Mouse (Mus musculus): ENCODE data around the gene Emg1. TPM values are rescaled to one million over a fixed set of nuclear protein-coding genes. Genes with fewer than 3 reads are reported as not detected.

The Emg1 gene
- polyA plus RNA-seq, 1 experiment from 2014 or later: 96.9 TPM

DNA sequence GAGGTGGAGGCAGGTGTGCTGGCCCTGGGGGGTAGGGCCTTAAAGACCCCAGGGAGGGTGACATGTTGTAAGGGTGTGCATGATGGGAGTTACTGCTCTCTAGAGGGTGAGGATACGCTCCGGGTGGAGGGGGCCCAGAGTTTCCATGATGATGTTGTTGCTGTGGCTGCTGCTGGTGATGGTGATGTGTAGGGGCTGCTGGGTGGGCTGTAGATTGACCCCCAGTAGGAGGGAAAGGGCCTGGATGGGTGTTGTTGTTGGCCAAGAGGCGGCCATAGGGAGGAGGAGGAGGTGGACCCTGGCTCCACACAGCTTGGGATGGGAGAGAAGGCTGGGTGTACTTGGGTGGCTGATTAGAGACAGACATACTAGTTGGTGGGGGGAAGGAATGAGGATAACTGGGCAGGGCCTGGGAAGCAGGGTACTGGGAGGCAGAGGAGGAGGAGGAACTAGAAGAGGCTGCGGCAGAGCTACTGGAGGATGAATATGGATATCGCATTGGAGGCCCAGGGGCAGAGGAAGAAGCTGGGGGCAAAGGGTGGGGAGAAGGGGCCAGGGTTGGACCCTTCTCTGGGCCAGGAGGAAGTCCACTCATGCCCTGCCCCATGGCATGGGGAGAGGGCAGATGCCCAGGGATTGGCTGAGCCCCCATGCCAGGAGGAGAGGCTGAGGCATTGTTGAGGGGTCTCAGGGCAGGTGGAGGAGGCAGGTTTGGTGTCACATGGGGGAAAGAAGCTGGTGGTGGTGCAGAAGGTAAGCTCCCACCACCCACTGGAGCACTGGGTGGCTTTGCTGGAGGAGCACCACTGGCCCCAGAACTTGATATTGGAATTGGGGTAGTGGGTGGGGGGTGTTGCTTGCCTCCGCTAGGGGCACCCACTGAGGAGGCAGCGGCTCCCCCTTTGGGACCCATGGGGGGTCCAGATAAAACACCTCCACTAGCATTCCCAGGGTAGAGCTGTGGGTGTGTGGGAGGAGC is 35.0 kb upstream of the Emg1 start:
- H3K27me3 ChIP-seq (ENCODE audit: insufficient read depth, low read length): no peaks in the 10 kb centered on the region
- peak overlapping the region; percentile 82 for H3K9ac ChIP-seq (replicated peaks)
- peaks cover 9% of the 10 kb centered on the region for H3K36me3 ChIP-seq (replicated peaks; ENCODE audit: insufficient read depth, low read length)
- no peak overlapping the region for H3K27ac ChIP-seq (ENCODE audit: low read depth)
- DNase-seq (no peak), ATAC-seq (no peak)
- no peak for TF ChIP-seq EP300 (IDR thresholded peaks at IDR 0.05; ENCODE audit: low read depth)
- no peak for TF ChIP-seq CTCF (IDR thresholded peaks at IDR 0.05; ENCODE audit: low read depth)
- peaks cover 19% of the 10 kb centered on the region for H3K4me1 ChIP-seq (ENCODE audit: insufficient read depth)
- WGBS (ENCODE audit: insufficient replicate concordance): 82% methylated on average over 7 of the region's 7 CpGs
- peak overlapping the region; percentile 96 for H3K4me2 ChIP-seq (ENCODE audit: low read depth, low read length)
- H3K4me3 ChIP-seq (ENCODE audit: low read depth, low read length): no peak overlapping the region; the same call in 1 of the 2 replicates
- H3K9me3 ChIP-seq (ENCODE audit: low read length): no peaks in the 10 kb centered on the region

GRCm38 (mm10) chr6:124746296-124746605 is 34.3 kb upstream of the Emg1 start:
- Histone ChIP-seq H3K27me3 (ENCODE audit: insufficient read depth, low read length) (no peaks in the 10 kb centered on the region), H3K4me3 (ENCODE audit: low read depth, low read length) (peak overlapping the region; percentile 63), H3K4me1 (ENCODE audit: insufficient read depth) (peaks cover 22% of the 10 kb centered on the region), H3K9me3 (ENCODE audit: low read length) (no peaks in the 10 kb centered on the region), H3K27ac (ENCODE audit: low read depth) (peak overlapping the region; percentile 91), H3K9ac (replicated peaks) (peak overlapping the region; percentile 82), H3K36me3 (replicated peaks; ENCODE audit: insufficient read depth, low read length) (peaks cover 9% of the 10 kb centered on the region), H3K4me2 (ENCODE audit: low read depth, low read length) (peak overlapping the region; percentile 96)
- DNase-seq (no peak), ATAC-seq (no peak)
- 27% methylated on average over 8 of the region's 8 CpGs for WGBS (ENCODE audit: insufficient replicate concordance)
- no peak for TF ChIP-seq EP300 (IDR thresholded peaks at IDR 0.05; ENCODE audit: low read depth)
- no peak for TF ChIP-seq CTCF (IDR thresholded peaks at IDR 0.05; ENCODE audit: low read depth)

DNA sequence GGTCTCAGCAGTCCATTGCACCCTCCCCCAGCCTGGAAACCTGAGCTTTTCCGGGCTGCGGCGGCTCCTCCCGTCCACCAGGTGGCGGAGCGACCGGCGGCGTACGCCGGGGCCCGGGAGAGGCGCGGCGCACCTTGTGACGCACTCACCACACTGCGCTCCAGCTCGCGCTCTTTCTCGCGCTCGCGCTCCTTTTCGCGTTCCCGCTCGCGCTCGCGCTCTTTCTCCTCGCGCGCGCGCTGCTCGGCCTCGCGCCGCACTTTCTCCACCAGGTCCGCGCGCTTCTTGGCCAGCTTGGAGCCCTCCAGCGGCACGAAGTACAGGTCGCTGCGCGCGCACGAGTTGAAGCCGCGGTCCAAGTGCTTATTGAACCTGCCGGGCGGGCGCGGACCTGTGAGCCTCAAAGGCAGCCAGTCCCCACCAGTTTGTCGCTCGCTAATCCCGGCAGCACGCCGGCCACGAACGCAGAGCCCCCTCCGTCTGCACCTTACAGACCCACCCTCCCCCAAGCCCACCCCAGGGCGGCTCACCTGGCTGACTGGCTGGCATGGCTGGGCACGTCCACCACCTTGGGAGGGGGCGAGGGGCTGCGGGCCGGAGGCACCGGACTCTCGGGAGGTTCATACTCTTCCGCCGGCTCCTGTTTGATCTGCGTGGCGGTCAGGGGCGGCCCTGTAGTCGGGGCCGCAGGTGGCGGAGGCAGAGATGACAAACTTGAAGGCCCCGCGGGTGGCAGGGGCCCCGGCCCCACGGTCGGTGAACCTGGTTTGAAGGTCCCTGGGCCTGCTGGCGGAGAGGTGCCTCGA is 33.7 kb upstream of the Emg1 start:
- Histone ChIP-seq H3K9ac (replicated peaks) (peak overlapping the region; percentile 82), H3K4me3 (ENCODE audit: low read depth, low read length) (peak overlapping the region; percentile 63), H3K4me1 (ENCODE audit: insufficient read depth) (peaks cover 21% of the 10 kb centered on the region), H3K36me3 (replicated peaks; ENCODE audit: insufficient read depth, low read length) (peaks cover 9% of the 10 kb centered on the region), H3K27me3 (ENCODE audit: insufficient read depth, low read length) (no peaks in the 10 kb centered on the region), H3K27ac (ENCODE audit: low read depth) (peak overlapping the region; percentile 91), H3K9me3 (ENCODE audit: low read length) (no peaks in the 10 kb centered on the region), H3K4me2 (ENCODE audit: low read depth, low read length) (peak overlapping the region; percentile 96)
- DNase-seq (peak; percentile 95), ATAC-seq (peak; percentile 88)
- under 1% methylated on average over 85 of the region's 85 CpGs for WGBS (ENCODE audit: insufficient replicate concordance)
- TF ChIP-seq EP300 (IDR thresholded peaks at IDR 0.05; ENCODE audit: low read depth) (no peak), CTCF (IDR thresholded peaks at IDR 0.05; ENCODE audit: low read depth) (peak; percentile 96)

- no peaks in the 10 kb centered on the region for H3K9me3 ChIP-seq (ENCODE audit: low read length)
- peak overlapping the region; percentile 26; the same call in 1 of the 2 replicates for H3K9ac ChIP-seq (replicated peaks)
- DNase-seq (no peak), ATAC-seq (no peak)
- H3K27me3 ChIP-seq (ENCODE audit: insufficient read depth, low read length): no peaks in the 10 kb centered on the region
- 72% methylated on average over 26 of the region's 26 CpGs for WGBS (ENCODE audit: insufficient replicate concordance)
- H3K36me3 ChIP-seq (replicated peaks; ENCODE audit: insufficient read depth, low read length): peaks cover 9% of the 10 kb centered on the region
- H3K4me2 ChIP-seq (ENCODE audit: low read depth, low read length): peak overlapping the region; percentile 96
- H3K4me1 ChIP-seq (ENCODE audit: insufficient read depth): peaks cover 28% of the 10 kb centered on the region
- no peak overlapping the region for H3K27ac ChIP-seq (ENCODE audit: low read depth)
- TF ChIP-seq EP300 (IDR thresholded peaks at IDR 0.05; ENCODE audit: low read depth) (no peak), CTCF (IDR thresholded peaks at IDR 0.05; ENCODE audit: low read depth) (no peak)
- peak overlapping the region; percentile 63 for H3K4me3 ChIP-seq (ENCODE audit: low read depth, low read length)
These were observed 32.9 kb upstream of the Emg1 start for GRCm38 (mm10) chr6:124744755-124745321.

DNA sequence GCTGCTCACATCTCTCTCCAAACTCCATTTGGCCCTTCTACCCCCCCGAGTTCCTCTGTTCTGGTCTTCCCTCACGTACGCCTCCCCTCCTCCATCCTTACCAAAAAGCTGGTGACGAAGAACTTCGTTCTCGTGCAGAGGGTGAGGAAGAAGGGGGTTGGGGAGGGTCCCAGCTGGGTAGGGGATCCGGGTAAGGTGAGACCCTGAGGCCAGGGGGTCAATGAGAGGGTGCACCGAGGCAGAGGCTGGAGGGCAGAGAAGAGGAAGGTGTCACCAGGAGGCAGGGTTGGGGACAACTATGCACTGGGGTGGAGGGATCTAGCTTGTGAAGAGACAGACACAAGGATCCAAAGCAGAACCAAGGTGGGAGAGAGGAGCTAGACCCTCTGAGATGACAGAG is 31.7 kb upstream of the Emg1 start:
- ATAC-seq: no peak
- H3K4me3 ChIP-seq (ENCODE audit: low read depth, low read length): no peak overlapping the region
- DNase-seq: no peak
- no peak overlapping the region for H3K9ac ChIP-seq (replicated peaks)
- H3K9me3 ChIP-seq (ENCODE audit: low read length): no peaks in the 10 kb centered on the region
- H3K4me1 ChIP-seq (ENCODE audit: insufficient read depth): peaks cover 39% of the 10 kb centered on the region
- H3K27me3 ChIP-seq (ENCODE audit: insufficient read depth, low read length): no peaks in the 10 kb centered on the region
- peaks cover 5% of the 10 kb centered on the region for H3K36me3 ChIP-seq (replicated peaks; ENCODE audit: insufficient read depth, low read length)
- TF ChIP-seq CTCF (IDR thresholded peaks at IDR 0.05; ENCODE audit: low read depth) (no peak), EP300 (IDR thresholded peaks at IDR 0.05; ENCODE audit: low read depth) (no peak)
- no peak overlapping the region for H3K4me2 ChIP-seq (ENCODE audit: low read depth, low read length)
- 80% methylated on average over 8 of the region's 8 CpGs for WGBS (ENCODE audit: insufficient replicate concordance)
- no peak overlapping the region for H3K27ac ChIP-seq (ENCODE audit: low read depth)
